Mouse (Mus musculus): ENCODE results near the gene Mpp2.

DNA sequence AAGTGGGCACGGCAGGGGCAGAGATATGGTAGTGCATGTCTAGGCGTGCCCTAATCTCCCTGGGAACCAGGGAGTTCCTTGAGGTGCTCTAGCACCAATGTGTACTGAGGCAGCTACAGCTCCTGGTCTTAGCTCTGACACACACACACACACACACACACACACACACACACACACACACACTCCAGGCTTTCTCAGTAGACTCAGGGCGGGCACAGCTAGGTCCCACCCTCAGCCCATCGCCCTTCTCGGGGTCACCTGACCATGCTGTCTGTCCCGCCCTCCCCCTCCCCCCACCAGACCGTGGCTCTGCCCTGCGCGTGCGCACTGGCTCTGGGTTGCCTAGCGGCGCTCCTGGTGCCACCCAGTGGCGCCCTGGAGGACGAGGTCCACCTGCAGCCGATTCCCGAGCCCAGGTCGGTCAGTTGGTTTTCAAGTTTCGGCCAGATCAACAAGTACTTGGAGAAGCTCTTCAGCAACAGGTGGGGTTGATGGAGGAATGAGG is 8.6 kb upstream of the Mpp2 start:
- TF ChIP-seq USF1 (IDR thresholded peaks at IDR 0.05; ENCODE audit: low read depth) (no peak), POLR2A (IDR thresholded peaks at IDR 0.05; ENCODE audit: insufficient read length, low read depth) (no peak)
